In genomic region chr6:57744123-57744522, GRCm38 (mm10) we compare ENCODE assay signal across 20 mouse cellular contexts. TPM values are rescaled to one million over a fixed set of nuclear protein-coding genes. Genes with fewer than 3 reads are reported as not detected.
DNase-seq lines count a peak whose midpoint lies in the region; ATAC-seq lines count a peak whose summit lies in the region.
"Had no signal": no experiment of that assay in that cellular context is flagged by ENCODE, and none has a peak within 500 bp of the region (broad histone marks: within the 10 kb centered on the region; RNA-seq: fewer than 3 reads in every experiment).

No protein-coding gene starts in this region.

- H3K36me3 ChIP-seq in forebrain, embryonic 13.5 days (ENCODE audit: poor library complexity, severe bottlenecking): peaks cover 7% of the 10 kb centered on the region; the same call in 1 of the 2 replicates
- peaks cover 5% of the 10 kb centered on the region; the same call in 1 of the 2 replicates for H3K36me3 ChIP-seq in forebrain, embryonic 10.5 days (replicated peaks)
- H3K36me3 ChIP-seq in megakaryocyte, embryonic 14.5 days (replicated peaks; ENCODE audit: low read length): peaks cover 25% of the 10 kb centered on the region
- H3K36me3 ChIP-seq: lung, embryonic 15.5 days had no signal

- no peak overlapping the region for H3K4me3 ChIP-seq in forebrain, embryonic 13.5 days
- no peak overlapping the region for H3K4me3 ChIP-seq in forebrain, embryonic 10.5 days
- peak overlapping the region; percentile 67 for H3K4me3 ChIP-seq in megakaryocyte, embryonic 14.5 days (replicated peaks)
- H3K4me3 ChIP-seq: forebrain, embryonic 15.5 days; gastrocnemius, adult 2 months; limb, embryonic 13.5 days; lung, embryonic 15.5 days; neural tube, embryonic 13.5 days had no signal

- WGBS in forebrain, embryonic 13.5 days: 98% methylated on average over 2 of the region's 2 CpGs
- WGBS in forebrain, embryonic 10.5 days: 94% methylated on average over 2 of the region's 2 CpGs

- peak; percentile 24; the same call in 1 of the 2 replicates for ATAC-seq in forebrain, embryonic 13.5 days
- no peak for ATAC-seq in megakaryocyte, adult 5-6 weeks (ENCODE audit: poor library complexity, severe bottlenecking)
- ATAC-seq in erythroblast, adult 5-6 weeks (replicated peaks; ENCODE audit: low FRiP score, poor library complexity, severe bottlenecking): peak; percentile 4; the same call in 1 of the 2 replicates
- ATAC-seq in monocyte, adult 5-6 weeks (replicated peaks; ENCODE audit: insufficient number of reproducible peaks, low FRiP score, low TSS enrichment, poor library complexity, severe bottlenecking): 0 out of 2 replicates have a peak, but pooled peaks have one; percentile 14
- ATAC-seq: forebrain, embryonic 15.5 days had no signal

- H3K4me1 ChIP-seq in forebrain, embryonic 13.5 days: no peaks in the 10 kb centered on the region
- H3K4me1 ChIP-seq in forebrain, embryonic 10.5 days: no peaks in the 10 kb centered on the region
- H3K4me1 ChIP-seq in megakaryocyte, embryonic 14.5 days: peaks cover 47% of the 10 kb centered on the region
- H3K4me1 ChIP-seq: forebrain, embryonic 15.5 days; limb, embryonic 13.5 days; lung, embryonic 15.5 days; neural tube, embryonic 13.5 days had no signal

- H3K27ac ChIP-seq in forebrain, embryonic 13.5 days: no peak overlapping the region
- no peak overlapping the region; the same call in 1 of the 2 replicates for H3K27ac ChIP-seq in forebrain, embryonic 10.5 days
- H3K27ac ChIP-seq: forebrain, embryonic 15.5 days; gastrocnemius, adult 2 months; kidney, postnatal 0 days; limb, embryonic 13.5 days; lung, embryonic 15.5 days; neural tube, embryonic 13.5 days had no signal

- no peak overlapping the region for H3K4me2 ChIP-seq in forebrain, embryonic 13.5 days
- H3K4me2 ChIP-seq: forebrain, embryonic 15.5 days; limb, embryonic 13.5 days; lung, embryonic 15.5 days; neural tube, embryonic 13.5 days had no signal

- H3K9me3 ChIP-seq in forebrain, embryonic 13.5 days (replicated peaks): no peaks in the 10 kb centered on the region
- H3K9me3 ChIP-seq in forebrain, embryonic 10.5 days: no peaks in the 10 kb centered on the region
- peaks cover 5% of the 10 kb centered on the region; the same call in 1 of the 2 replicates for H3K9me3 ChIP-seq in megakaryocyte, embryonic 14.5 days
- H3K9me3 ChIP-seq: forebrain, embryonic 15.5 days; G1E; limb, embryonic 13.5 days; lung, embryonic 15.5 days; neural tube, embryonic 13.5 days had no signal

- H3K9ac ChIP-seq in forebrain, embryonic 13.5 days: no peak overlapping the region
- H3K9ac ChIP-seq: forebrain, embryonic 15.5 days; limb, embryonic 13.5 days; lung, embryonic 15.5 days; neural tube, embryonic 13.5 days had no signal

- no peak for DNase-seq in forebrain, embryonic 10.5 days (ENCODE audit: extremely low spot score, low spot score)
- DNase-seq in frontal cortex, postnatal 14 days (ENCODE audit: low spot score in 2 of 2): no peak
- DNase-seq: adrenal gland, postnatal 14 days; cerebellum, adult 11-12 months; cerebellum, postnatal 14 days; gastrocnemius, adult 2 months; heart, postnatal 36 days; kidney, adult 18-20 months; thymus, postnatal 25 days had no signal

- no peaks in the 10 kb centered on the region for H3K27me3 ChIP-seq in forebrain, embryonic 13.5 days
- H3K27me3 ChIP-seq in forebrain, embryonic 10.5 days (ENCODE audit: poor library complexity, severe bottlenecking): no peaks in the 10 kb centered on the region
- no peaks in the 10 kb centered on the region for H3K27me3 ChIP-seq in megakaryocyte, embryonic 14.5 days (replicated peaks)
- H3K27me3 ChIP-seq: forebrain, embryonic 15.5 days; limb, embryonic 13.5 days; lung, embryonic 15.5 days; neural tube, embryonic 13.5 days had no signal

RNA-seq across cellular contexts. Expression of gene Lancl2, which starts 41.8 kb away (rescaled TPM):
- 56.3 and 68.6 TPM in 2 replicates for polyA plus RNA-seq in forebrain, embryonic 13.5 days (2015; fragmentation: Nextera tagmentation; extraction: Ambion mirVana)
- polyA plus RNA-seq in forebrain, embryonic 10.5 days (2016; fragmentation: Nextera tagmentation; extraction: Ambion mirVana): 40.8 and 46.4 TPM in 2 replicates
- 6.7 and 7.6 TPM in 2 replicates for polyA plus RNA-seq in megakaryocyte, embryonic 14.5 days (2012; ENCODE audit: insufficient read depth, low replicate concordance)
- 26.0 and 29.7 TPM in 2 replicates for total RNA-seq in megakaryocyte, adult 5-6 weeks (2015)
- 26.3 and 28.7 TPM in 2 replicates for total RNA-seq in megakaryocyte, adult 5-6 weeks (2017)
- total RNA-seq in erythroblast, adult 5-6 weeks (2015; ENCODE audit: low replicate concordance): 13.1 and 21.7 TPM in 2 replicates
- total RNA-seq in erythroblast, adult 5-6 weeks (2017; ENCODE audit: low replicate concordance): 26.2 and 45.4 TPM in 2 replicates
- 6.5 to 16.1 TPM (median 9.9 TPM) in 3 replicates for total RNA-seq in monocyte, adult 5-6 weeks (2017)

RNA-seq across cellular contexts. Expression of gene Pyurf, which starts 52.2 kb away (rescaled TPM):
- 10.9 and 11.7 TPM in 2 replicates for polyA plus RNA-seq in forebrain, embryonic 13.5 days (2015; fragmentation: Nextera tagmentation; extraction: Ambion mirVana)
- 18.6 and 19.0 TPM in 2 replicates for polyA plus RNA-seq in forebrain, embryonic 10.5 days (2016; fragmentation: Nextera tagmentation; extraction: Ambion mirVana)
- 10.5 and 24.9 TPM in 2 replicates for polyA plus RNA-seq in megakaryocyte, embryonic 14.5 days (2012; ENCODE audit: insufficient read depth, low replicate concordance)
- total RNA-seq in megakaryocyte, adult 5-6 weeks (2015): 3.5 and 3.6 TPM in 2 replicates
- total RNA-seq in megakaryocyte, adult 5-6 weeks (2017): 7.9 and 9.1 TPM in 2 replicates
- 7.1 and 7.7 TPM in 2 replicates for total RNA-seq in erythroblast, adult 5-6 weeks (2015; ENCODE audit: low replicate concordance)
- total RNA-seq in erythroblast, adult 5-6 weeks (2017; ENCODE audit: low replicate concordance): 16.4 and 20.8 TPM in 2 replicates
- 15.8 to 17.8 TPM (median 16.6 TPM) in 3 replicates for total RNA-seq in monocyte, adult 5-6 weeks (2017)
